Mouse (Mus musculus) ES-E14 (cell line): ENCODE results near the gene Rufy1.

Experiments
- CHD2 ChIP-seq: IDR thresholded peaks from 2 replicates; pipeline ENCODE4 v1.6.1; 2014; ENCODE audit warnings: mild to moderate bottlenecking, low read depth, low read length, inconsistent platforms
- ZC3H11A ChIP-seq: IDR thresholded peaks from 2 replicates; pipeline ENCODE4 v1.6.1; 2012; ENCODE audit warnings: low read depth, mild to moderate bottlenecking, inconsistent platforms, low read length, borderline replicate concordance

DNA sequence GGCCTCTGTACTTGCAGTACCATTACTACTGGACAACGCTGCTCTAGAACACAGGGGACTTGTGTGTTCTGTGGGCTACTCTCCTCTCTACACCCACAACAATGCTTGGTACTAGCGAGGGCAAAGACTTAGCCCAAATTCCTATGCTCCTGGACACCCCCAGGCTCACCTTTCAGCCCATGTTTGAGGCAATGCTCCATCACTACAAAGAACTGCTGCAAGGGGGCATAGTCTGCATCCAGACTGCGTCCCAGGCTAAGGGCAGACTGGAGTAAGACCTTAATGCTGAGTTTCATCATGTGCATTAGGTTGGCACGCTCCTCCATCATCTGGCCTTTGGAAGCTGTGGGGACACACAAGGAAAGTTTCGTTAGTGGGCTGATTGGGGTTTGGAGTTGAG is 9.5 kb downstream of the Rufy1 start:
- TF ChIP-seq ZC3H11A (no peak), CHD2 (no peak)
